Comparison of ENCODE assay signal across 17 mouse cellular contexts in the genomic region with DNA sequence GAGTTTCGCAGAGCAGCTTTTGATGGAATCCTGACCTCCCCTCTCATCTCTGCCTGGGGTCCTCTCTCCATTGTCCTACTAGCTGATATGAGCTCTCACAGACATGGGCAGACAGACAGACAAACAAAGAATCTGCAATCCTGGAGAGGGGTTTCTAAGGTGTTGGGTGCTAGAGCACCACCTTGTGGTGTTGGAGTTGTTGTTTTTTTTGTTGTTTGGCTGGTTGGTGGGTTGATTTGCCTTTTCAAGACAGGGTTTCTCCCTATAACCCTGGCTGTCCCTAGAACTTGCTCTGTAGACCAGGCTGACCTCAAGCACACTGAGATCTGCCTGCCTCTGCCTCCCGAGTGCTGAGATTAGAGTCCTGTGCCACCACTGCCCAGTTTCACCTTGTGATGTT. TPM values are rescaled to one million over a fixed set of nuclear protein-coding genes. Genes with fewer than 3 reads are reported as not detected.
DNase-seq lines count a peak whose midpoint lies in the region; TF ChIP-seq lines count a peak whose summit lies in the region.
"Had no signal": no experiment of that assay in that cellular context is flagged by ENCODE, and none has a peak within 500 bp of the region (broad histone marks: within the 10 kb centered on the region; RNA-seq: fewer than 3 reads in every experiment).

No protein-coding gene starts in this region.

- H3K36me3 ChIP-seq in kidney, adult 2 months (ENCODE audit: control insufficient read depth, insufficient read depth, low read length): no peaks in the 10 kb centered on the region
- no peaks in the 10 kb centered on the region for H3K36me3 ChIP-seq in MEL (ENCODE audit: control insufficient read depth in 1 of 2, insufficient read depth in 2 of 2, low read length in 2 of 2)
- H3K36me3 ChIP-seq: embryonic facial prominence, embryonic 12.5 days; limb, embryonic 12.5 days had no signal

- no peak for TF ChIP-seq EP300 in MEL (IDR thresholded peaks at IDR 0.05; ENCODE audit: low read depth in 1 of 2, low read length in 2 of 2)

- H3K4me1 ChIP-seq in kidney, adult 2 months (ENCODE audit: control insufficient read depth, insufficient read depth, low read length): no peaks in the 10 kb centered on the region
- no peaks in the 10 kb centered on the region for H3K4me1 ChIP-seq in MEL (ENCODE audit: control insufficient read depth in 1 of 2, insufficient read depth in 2 of 2, low read length in 2 of 2)

- no peak for TF ChIP-seq POLR2A in kidney, adult 2 months (IDR thresholded peaks at IDR 0.05; ENCODE audit: low read depth, low read length)
- no peak for TF ChIP-seq POLR2A in MEL (IDR thresholded peaks at IDR 0.05; ENCODE audit: control insufficient read depth in 1 of 2, insufficient read depth in 1 of 2, low read depth in 1 of 2, low read length in 2 of 2, poor library complexity in 1 of 2)

- no peak overlapping the region for H3K9ac ChIP-seq in MEL (ENCODE audit: control insufficient read depth, low read depth, low read length, poor library complexity, severe bottlenecking)
- H3K9ac ChIP-seq: embryonic facial prominence, embryonic 12.5 days; limb, embryonic 12.5 days had no signal

- H3K9me3 ChIP-seq in MEL (replicated peaks; ENCODE audit: insufficient read depth, low read length): no peaks in the 10 kb centered on the region
- H3K9me3 ChIP-seq: embryonic facial prominence, embryonic 12.5 days; limb, embryonic 12.5 days had no signal

- 70% methylated on average over 2 of the region's 2 CpGs for WGBS in kidney, adult 2 months

- TF ChIP-seq RAD21 in MEL (IDR thresholded peaks at IDR 0.05; ENCODE audit: low read depth, low read length): peak; percentile 31

- no peak overlapping the region for H3K27ac ChIP-seq in kidney, adult 2 months (ENCODE audit: insufficient read depth, low read depth, low read length)
- no peak overlapping the region for H3K27ac ChIP-seq in MEL (ENCODE audit: control insufficient read depth, low read depth, low read length)
- H3K27ac ChIP-seq: embryonic facial prominence, embryonic 12.5 days; limb, embryonic 12.5 days had no signal

- no peak overlapping the region for H3K4me3 ChIP-seq in kidney, adult 2 months (ENCODE audit: insufficient read depth, low read depth, low read length)
- H3K4me3 ChIP-seq in MEL (ENCODE audit: control insufficient read depth in 1 of 2, insufficient read depth in 1 of 2, low read depth in 2 of 2, low read length in 2 of 2): no peak overlapping the region
- H3K4me3 ChIP-seq: embryonic facial prominence, embryonic 12.5 days; limb, embryonic 12.5 days had no signal

- H3K79me2 ChIP-seq in MEL (ENCODE audit: control insufficient read depth, insufficient read depth, low read length, poor library complexity): no peaks in the 10 kb centered on the region

- 0 out of 2 replicates have a peak, but pooled peaks have one; percentile 5 for TF ChIP-seq CTCF in kidney, adult 2 months (conservative IDR thresholded peaks at IDR 0.05; ENCODE audit: insufficient read depth, insufficient read length, low read depth, low read length)
- TF ChIP-seq CTCF in MEL (IDR thresholded peaks at IDR 0.05 in 2 of 3, conservative IDR thresholded peaks at IDR 0.05 in 1 of 3; ENCODE audit: control insufficient read depth in 1 of 3, insufficient read depth in 1 of 3, low read depth in 2 of 3, low read length in 3 of 3, poor library complexity in 1 of 3, severe bottlenecking in 1 of 3): peak; percentile 21 to 61 (median 35); a peak in 5 of 6 replicates

- no peaks in the 10 kb centered on the region for H3K27me3 ChIP-seq in kidney, adult 2 months (replicated peaks; ENCODE audit: control insufficient read depth, insufficient read depth, low read length)
- H3K27me3 ChIP-seq in MEL (ENCODE audit: control insufficient read depth in 1 of 2, insufficient read depth in 2 of 2, low read length in 2 of 2): peaks cover 0 to 1% of the 10 kb centered on the region in 2 experiments; a peak in 3 of 4 replicates

- no peak for DNase-seq in kidney, adult 2 months
- DNase-seq in kidney, postnatal 14 days: no peak
- DNase-seq in retina, embryonic 14.5 days (ENCODE audit: low spot score): peak; percentile 46
- DNase-seq in retina, postnatal 1 day: no peak
- peak; percentile 36 for DNase-seq in MEL (ENCODE audit: low read depth, low spot score)
- no peak for DNase-seq in frontal cortex, postnatal 14 days (ENCODE audit: low spot score in 2 of 2)
- DNase-seq in T-cell, adult 2 months (ENCODE audit: low spot score): no peak
- DNase-seq: heart, adult 18-20 months; kidney, postnatal 25 days; right cerebral cortex, postnatal 14 days; thymus, adult 2 months had no signal

TF ChIP-seq in MEL, 35 proteins besides CTCF, POLR2A, EP300 and RAD21:
- TF ChIP-seq TCF12 (IDR thresholded peaks at IDR 0.05; ENCODE audit: low read depth, low read length) (no peak), RCOR1 (IDR thresholded peaks at IDR 0.05; ENCODE audit: low read depth, low read length) (no peak), E2F4 (IDR thresholded peaks at IDR 0.05; ENCODE audit: borderline replicate concordance, low read depth, low read length) (no peak), MAZ (IDR thresholded peaks at IDR 0.05; ENCODE audit: low read depth, low read length) (no peak), MYC (IDR thresholded peaks at IDR 0.05; ENCODE audit: low read depth, low read length) (no peak), ETS1 (IDR thresholded peaks at IDR 0.05; ENCODE audit: low read depth, low read length) (no peak), ZNF384 (IDR thresholded peaks at IDR 0.05; ENCODE audit: low read depth, low read length) (0 out of 2 replicates have a peak, but pooled peaks have one; percentile 22), ZC3H11A (IDR thresholded peaks at IDR 0.05; ENCODE audit: low read depth, low read length) (0 out of 2 replicates have a peak, but pooled peaks have one; percentile 10), SMC3 (IDR thresholded peaks at IDR 0.05; ENCODE audit: low read depth, low read length) (peak; percentile 37), USF2 (IDR thresholded peaks at IDR 0.05; ENCODE audit: borderline replicate concordance in 1 of 2, insufficient read depth in 1 of 2, low read depth in 1 of 2, low read length in 2 of 2) (no peak), UBTF (IDR thresholded peaks at IDR 0.05; ENCODE audit: borderline replicate concordance, insufficient read depth, low read depth, low read length) (no peak)

RNA-seq across cellular contexts. Expression of gene Neurl1a, which starts 3.1 kb away (rescaled TPM):
- polyA plus RNA-seq in kidney, adult 2 months (2012; rRNA removed): 1.3 and 2.3 TPM in 2 replicates
- total RNA-seq in MEL (2012; rRNA removed): not detected in 2 replicates
- polyA plus RNA-seq in MEL (2012; ENCODE audit: insufficient read depth in 1 of 2, insufficient read length in 2 of 2, low read depth in 1 of 2, low replicate concordance in 2 of 2, missing spikeins in 1 of 2): under 1 TPM in 1 of 2 experiments, not detected in 1; 0.03 TPM

RNA-seq across cellular contexts. Expression of gene Calhm3, which starts 17.9 kb away (rescaled TPM):
- polyA plus RNA-seq in kidney, adult 2 months (2012; rRNA removed): not detected in 2 replicates
- total RNA-seq in MEL (2012; rRNA removed): not detected in 2 replicates
- not detected for polyA plus RNA-seq in MEL (2012; ENCODE audit: insufficient read depth in 1 of 2, insufficient read length in 2 of 2, low read depth in 1 of 2, low replicate concordance in 2 of 2, missing spikeins in 1 of 2)
- total RNA-seq: heart, adult 18-20 months; heart, postnatal 25 days; layer of hippocampus, postnatal 25 days; megakaryocyte progenitor cell, adult 5-6 weeks had no signal
- polyA plus RNA-seq: embryonic facial prominence, embryonic 12.5 days; limb, embryonic 12.5 days; liver, embryonic 16.5 days had no signal

RNA-seq across cellular contexts. Expression of gene Calhm1, which starts 31.4 kb away (rescaled TPM):
- polyA plus RNA-seq in kidney, adult 2 months (2012; rRNA removed): not detected in 2 replicates
- total RNA-seq in MEL (2012; rRNA removed): not detected in 2 replicates
- under 1 TPM in 1 of 2 experiments, not detected in 1; 0.06 TPM for polyA plus RNA-seq in MEL (2012; ENCODE audit: insufficient read depth in 1 of 2, insufficient read length in 2 of 2, low read depth in 1 of 2, low replicate concordance in 2 of 2, missing spikeins in 1 of 2)
- total RNA-seq: heart, adult 18-20 months; heart, postnatal 25 days; layer of hippocampus, postnatal 25 days; megakaryocyte progenitor cell, adult 5-6 weeks had no signal
- polyA plus RNA-seq: embryonic facial prominence, embryonic 12.5 days; limb, embryonic 12.5 days; liver, embryonic 16.5 days; thymus, adult 2 months had no signal

RNA-seq across cellular contexts. Expression of gene Calhm2, which starts 37.4 kb away (rescaled TPM):
- 5.4 and 5.7 TPM in 2 replicates for polyA plus RNA-seq in kidney, adult 2 months (2012; rRNA removed)
- total RNA-seq in MEL (2012; rRNA removed): 8.5 and 11.1 TPM in 2 replicates
- polyA plus RNA-seq in MEL (2012; ENCODE audit: insufficient read depth in 1 of 2, insufficient read length in 2 of 2, low read depth in 1 of 2, low replicate concordance in 2 of 2, missing spikeins in 1 of 2): 10 to 100 TPM in 1 of 2 experiments, not detected in 1; 11.2 TPM

Comparison
In these comparisons a context has a peak if more than half of its experiments do, and no peak if none do; other contexts are left out.
1. DNase-seq: peak in retina, embryonic 14.5 days (single experiment) and MEL (single experiment); none in kidney, adult 2 months (single experiment), kidney, postnatal 14 days (single experiment), retina, postnatal 1 day (single experiment), frontal cortex, postnatal 14 days (0 of 2) and T-cell, adult 2 months (single experiment).